Mouse (Mus musculus) thymus, postnatal 14 days (tissue): ENCODE results near the gene Heatr1.
"Not testable (repeated sequence)": the region's sequence is repeated elsewhere in the genome, so short reads cannot be mapped to it uniquely, and the experiment has no call there.

ENCODE experiments used
- DNase-seq: peaks from one replicate; pipeline ENCODE4 v3.0.0; 2021

Gene Heatr1

DNA sequence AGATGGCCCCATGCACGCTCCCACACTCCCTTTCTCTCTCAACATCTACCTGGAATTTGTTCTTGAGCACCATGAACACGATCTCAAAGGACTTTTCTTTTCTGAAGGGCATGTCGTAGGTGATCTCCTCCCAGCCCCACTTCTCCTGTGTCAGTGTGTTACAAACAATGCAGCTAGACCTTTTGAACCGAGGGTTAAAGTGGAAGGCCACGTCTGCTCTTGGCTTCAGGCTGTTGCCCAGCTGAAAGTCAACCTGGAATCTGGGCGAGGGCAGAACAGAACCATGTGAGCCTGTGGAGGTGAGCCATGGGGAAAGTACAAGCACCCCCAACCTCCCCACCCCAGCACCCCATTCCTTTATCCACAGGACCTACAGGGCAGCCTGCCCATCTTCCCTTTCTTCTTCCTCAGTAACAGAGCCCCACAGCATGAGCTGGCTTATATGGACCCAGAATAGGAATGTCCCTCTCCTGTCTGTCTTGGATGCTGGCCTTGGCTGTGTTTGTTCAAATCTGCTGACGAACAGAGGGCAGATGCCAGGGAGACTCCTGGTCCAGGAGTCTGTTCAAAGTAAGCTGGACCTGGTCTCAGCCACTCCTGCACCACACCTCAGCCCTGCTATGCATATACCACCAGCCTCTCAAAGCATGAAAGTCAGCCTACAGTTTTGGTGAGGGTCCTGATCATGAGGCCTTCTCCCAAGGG is 60.0 kb downstream of the Heatr1 start:
- DNase-seq, result no peak

DNA sequence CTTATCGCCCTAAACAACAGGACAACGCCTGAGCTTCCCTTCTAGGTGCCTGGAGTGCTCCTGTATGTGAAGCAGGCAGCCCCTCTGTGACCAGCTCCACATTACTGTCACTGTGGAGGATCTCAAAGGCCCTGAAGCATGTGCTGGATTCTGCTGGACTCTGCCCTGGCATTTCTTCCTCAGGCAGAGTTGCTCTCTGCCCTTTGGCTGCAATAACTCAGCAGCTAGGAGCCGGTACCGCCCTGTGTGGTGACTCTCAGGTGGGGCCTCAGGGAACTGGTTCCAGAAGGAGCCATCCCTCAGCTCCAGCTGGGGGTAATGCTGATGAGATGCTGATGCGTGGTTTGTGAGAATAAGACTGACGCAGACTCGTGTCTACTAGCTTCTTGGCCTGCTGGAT is 61.9 kb downstream of the Heatr1 start:
- DNase-seq, result no peak

DNA sequence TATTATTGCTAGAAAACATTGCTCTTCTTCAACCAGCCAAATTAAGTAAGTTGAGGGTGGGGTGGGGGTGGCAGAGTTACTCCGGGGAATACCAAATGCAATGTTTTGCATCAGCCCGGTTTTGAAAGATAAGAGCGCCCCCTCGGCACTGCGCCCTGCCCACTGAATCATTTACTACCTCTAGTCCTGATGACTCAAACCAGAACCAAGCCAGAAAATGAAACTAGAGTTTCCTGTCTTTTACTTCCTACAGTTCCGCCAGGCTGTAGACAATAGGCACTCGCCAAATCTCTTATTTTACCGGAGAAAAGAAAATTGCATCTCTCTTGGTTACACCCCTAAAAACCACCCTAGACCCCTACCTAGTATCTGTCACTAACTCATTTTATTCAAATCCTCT is 65.6 kb downstream of the Heatr1 start:
- DNase-seq, result peak; percentile 80

GRCm38 (mm10) chr13:12460881-12461729 is 66.3 kb downstream of the Heatr1 start:
- DNase-seq, result peak; percentile 97

DNA sequence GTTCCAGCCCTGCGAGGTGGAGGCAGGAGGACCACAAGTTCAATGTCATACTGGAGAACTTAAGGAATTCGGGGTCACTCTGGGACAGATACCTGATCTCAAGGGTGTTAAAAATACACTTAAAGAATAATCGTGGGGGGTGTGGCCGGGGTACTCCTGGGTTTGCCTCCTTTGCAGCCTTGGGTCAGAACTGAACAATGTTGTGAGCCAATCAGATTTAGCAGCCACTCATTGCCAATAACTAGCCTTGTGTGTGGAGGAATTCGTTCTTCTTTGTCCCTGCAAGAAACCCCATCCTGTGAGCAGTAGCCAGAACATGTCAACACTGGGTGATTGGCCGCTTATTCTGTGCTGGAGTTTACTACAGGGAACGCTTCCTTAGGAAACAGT is 66.9 kb downstream of the Heatr1 start:
- no peak for DNase-seq

DNA sequence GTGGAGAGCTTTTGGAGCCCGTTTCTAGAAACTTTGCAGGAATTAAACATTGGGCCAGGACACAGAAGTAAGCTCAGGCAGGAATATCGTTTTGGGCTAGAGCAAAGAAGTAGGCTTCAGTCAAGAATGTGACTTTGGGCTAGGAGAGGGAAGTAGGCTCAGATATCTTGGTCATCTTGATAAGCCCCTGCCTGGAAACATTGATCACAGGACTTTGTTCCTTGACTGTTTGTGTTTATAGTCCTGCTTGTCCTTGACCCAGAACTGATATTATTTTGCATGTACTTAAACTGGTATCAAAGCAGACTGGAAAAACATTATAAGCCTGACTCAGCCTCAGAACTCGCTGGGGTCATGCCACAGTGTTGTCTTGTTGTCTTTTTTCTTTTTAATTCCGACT is 67.8 kb downstream of the Heatr1 start:
- DNase-seq, result no peak

DNA sequence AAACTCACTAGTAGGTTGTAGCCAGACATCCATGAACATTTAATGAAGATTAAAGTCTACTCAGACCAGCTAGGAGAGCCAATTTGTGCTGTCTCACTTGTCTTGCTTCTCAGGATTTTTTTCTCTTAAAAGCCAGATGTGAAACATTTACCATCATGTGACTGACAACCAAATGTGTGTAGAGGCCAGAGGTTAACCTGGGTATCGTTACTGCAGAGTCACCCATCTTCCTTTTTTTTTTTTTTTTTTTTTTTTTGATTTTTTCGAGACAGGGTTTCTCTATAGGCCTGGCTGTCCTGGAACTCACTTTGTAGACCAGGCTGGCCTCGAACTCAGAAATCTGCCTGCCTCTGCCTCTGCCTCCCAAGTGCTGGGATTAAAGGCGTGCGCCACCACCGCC is 69.3 kb downstream of the Heatr1 start:
- DNase-seq, result not testable (repeated sequence)

DNA sequence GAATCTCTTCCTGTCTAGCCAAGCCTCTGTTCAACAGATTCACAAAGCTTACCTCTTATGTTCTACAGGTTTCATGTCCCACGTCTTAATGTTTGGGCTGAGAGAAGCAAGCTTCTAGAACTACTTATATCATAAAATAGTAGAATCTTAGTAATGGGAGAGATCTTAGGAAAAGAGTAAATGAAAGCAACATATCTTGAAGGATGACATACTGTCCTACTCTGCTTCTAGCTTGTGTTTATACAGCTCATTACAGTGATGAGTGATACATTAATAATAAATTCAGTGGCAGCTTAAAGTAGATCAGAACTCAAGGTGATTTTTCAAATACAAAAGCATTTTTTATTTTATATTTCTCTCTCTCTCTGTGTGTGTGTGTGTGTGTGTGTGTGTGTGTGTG is 70.0 kb downstream of the Heatr1 start, which contains the start of gene Lgals8:
Lgals8 (minus strand) TSS at position 101 of the 400 bp plus-strand sequence.
- DNase-seq, result no peak

GRCm38 (mm10) chr13:12468488-12468887 is 73.7 kb downstream of the Heatr1 start:
- DNase-seq, result no peak

DNA sequence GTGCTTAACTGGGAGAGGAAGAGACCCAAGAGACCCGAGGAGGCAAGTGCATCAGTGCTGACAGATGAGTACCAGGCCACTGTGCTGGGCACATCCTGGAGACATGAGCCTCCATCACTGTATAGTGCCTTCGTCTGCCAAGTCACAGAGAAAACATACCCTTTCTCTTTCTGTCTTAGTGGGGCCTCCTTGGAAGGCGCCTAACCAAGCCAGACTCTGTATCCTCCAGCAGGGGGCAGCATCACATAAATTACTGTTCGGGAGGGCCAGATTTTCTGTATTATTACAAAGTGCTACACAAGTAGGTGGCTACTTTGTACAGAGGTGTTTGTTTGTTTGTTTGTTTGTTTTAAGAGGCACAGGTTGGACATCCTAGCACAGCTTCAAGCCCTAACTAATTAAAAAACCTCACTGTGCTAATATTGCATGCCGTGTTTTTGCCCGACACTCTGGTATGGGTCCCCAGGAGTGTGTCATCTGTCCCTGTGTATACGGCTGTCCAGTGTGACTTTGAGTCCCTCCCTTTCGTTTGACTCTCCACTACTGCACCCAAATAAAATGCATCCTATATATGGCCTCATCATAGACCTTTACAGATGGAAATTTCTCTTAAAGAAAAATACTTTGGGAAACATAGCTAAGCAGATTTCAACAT is 79.0 kb downstream of the Heatr1 start:
- DNase-seq, result peak; percentile 86

DNA sequence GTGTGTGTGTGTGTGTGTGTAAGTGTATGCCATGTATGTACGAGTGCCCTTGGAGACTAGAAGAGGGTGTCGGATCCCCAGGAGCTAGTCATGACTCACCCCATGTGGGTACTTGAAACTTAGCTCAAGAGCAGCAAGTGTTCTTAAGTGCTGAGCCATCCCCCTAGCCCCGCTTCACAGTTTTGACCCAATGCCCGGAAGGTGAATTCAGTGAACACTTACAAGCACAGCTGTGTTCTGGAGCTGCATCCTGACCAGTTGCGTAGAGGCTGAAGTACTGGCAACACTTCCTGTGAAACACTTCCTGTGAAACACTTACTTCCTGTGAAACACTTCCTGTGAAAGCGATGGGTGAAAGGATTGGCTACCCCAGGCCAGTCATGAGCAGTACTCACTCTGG is 80.4 kb downstream of the Heatr1 start:
- peak; percentile 39 for DNase-seq

DNA sequence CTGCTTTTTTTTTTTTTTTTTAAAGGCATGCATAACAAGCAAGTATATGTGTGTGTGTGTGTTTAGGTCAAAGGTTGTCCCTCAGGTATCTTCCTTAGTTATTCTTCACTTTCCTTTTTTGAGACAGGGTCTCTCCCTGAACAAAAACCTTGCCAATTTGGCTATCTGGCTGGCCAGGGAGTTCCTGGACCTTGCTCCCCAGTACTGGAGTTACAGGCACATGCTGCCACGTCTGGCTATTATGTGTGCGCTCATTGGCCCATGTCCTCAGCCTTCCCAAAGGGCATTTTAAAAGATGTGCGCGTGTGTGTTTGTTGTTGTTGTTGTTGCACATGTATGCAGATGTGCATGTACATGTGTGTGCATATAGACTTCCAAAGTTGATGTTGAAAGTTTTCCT is 82.1 kb downstream of the Heatr1 start:
- no peak for DNase-seq

- DNase-seq, result no peak
Measured at GRCm38 (mm10) chr13:12478301-12478700, 83.5 kb downstream of the Heatr1 start.

GRCm38 (mm10) chr13:12479802-12480201 is 85.0 kb downstream of the Heatr1 start:
- no peak for DNase-seq

- DNase-seq, result no peak
Measured at GRCm38 (mm10) chr13:12485197-12485596, 90.4 kb downstream of the Heatr1 start.

DNA sequence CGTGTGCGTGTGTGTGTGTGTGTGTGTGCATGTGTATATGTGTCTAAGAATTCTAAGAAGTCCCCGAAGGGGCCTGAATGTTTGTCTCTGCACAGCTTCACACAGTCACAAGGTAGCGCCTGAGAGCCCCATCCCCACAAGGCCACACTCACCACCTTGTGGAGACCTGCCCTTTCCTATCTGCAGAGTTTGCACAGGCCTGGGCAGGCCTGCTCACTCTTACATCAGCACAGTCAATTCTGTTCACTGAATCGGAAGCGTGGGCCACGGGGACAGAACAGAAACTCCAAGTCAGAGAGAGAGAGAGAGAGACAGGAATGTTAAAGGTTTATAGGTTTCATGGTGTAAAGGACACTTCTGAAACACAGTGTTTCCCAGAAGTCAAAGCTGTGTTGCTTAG is 90.8 kb downstream of the Heatr1 start:
- peak; percentile 32 for DNase-seq
